Mouse (Mus musculus): ENCODE data around the gene Plcg2.

Plcg2 gene

DNA sequence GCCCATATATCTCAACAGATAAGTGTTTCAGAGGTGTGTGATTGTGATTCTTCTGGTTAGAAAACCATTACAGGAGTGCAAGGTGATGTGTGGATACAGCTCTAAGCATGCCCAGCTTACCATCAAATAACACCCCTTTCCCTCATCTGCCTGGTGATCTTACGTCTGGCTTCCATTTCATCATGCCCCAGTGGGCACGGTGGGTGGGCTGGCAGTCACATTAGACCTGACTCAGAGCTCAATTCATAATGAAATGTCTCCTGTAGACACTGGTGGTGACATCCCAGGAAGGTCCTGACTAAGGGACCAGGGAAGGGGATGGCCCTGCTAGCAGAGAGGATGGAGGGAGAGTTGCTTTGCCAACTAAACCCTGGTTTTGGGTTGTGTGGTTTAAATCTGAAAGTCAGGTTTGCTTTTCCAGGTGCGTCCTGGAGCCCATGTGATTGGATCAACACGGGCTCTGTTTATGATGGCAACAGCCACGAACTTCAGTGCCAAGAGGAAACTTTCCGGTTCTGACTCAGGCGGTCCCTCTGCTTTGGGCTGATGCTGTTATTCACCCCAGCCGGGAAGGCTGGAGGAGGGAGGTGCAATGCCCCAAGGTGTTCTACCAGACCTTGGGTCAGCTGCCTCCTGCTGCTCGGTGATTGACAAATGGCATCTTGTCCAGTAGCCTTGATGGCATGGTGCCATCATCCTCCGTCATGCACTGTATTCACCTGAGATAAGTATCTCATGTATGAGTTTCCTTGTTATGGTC lies 9.7 kb upstream of the Plcg2 start:
- DNase-seq, result no peak

DNA sequence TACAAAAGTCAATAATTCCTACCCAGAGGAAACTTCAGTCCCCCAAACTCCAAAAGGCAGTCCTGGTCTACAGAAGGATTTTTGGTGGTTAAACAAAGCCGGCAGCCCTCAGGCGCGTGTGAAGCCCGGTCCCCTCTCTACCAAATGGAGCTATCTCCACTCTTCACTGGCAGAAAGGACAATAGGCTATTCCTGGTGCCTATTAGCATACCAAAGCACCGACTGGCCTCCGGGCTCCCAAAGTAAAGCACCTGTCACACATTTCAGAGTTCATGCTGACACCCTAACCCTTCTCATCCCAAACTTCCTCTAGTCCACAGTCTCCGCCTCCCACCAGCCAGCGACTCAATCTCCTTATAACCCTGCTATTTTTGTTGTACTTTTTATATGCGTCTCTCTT lies 4.5 kb upstream of the Plcg2 start:
- DNase-seq, result no peak

DNA sequence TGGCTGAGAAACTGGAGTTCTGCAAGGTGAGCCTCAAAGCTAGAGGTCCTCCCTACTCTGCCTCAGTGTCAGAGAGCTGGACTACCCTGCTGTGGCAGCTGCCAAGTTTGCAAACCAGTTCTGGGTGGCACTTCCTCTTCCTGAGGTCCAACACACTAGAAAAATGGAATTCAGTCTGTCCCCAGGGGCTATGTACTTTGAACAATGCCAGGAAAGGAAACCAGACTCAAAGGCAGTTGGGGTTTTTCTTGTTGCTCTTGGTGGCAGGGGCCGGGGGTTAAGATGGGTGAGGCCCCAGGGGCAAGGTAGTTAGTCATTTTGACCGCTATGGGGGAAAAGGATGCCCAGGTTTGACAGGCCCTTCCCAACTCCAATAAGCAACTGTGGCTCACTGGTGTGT lies 3.2 kb upstream of the Plcg2 start:
- DNase-seq, result no peak

DNA sequence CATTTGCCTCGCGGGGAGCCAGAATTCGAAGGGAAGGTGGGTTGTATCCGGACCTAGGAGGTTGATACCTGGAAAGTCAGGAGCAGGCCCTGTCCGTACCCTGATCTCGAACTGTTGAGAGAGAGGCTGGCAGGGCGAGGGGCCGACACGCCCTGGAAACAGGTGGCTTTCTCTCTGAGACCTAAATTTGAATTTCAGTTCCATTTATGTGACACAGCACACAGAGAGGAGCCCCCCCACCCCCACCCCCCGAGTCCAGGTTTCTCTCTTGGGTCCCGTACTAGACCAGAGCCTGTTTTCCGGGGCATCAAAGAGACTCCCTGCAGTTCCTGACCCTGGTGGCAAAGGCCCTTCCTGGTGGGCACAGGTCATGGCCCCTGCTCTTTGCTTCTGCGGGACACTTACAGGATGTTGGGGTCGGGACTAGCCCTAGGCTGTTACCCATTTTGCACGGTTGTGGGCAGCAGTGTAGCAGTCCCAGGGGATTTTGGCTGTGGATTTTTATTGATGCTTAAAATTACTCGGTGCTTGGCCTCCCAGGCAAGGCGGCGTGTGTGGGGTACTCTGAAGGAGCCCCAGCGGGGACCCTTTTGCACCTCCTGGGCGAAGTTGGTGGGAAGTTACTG lies 937 bp downstream of the Plcg2 start:
- DNase-seq, result no peak

DNA sequence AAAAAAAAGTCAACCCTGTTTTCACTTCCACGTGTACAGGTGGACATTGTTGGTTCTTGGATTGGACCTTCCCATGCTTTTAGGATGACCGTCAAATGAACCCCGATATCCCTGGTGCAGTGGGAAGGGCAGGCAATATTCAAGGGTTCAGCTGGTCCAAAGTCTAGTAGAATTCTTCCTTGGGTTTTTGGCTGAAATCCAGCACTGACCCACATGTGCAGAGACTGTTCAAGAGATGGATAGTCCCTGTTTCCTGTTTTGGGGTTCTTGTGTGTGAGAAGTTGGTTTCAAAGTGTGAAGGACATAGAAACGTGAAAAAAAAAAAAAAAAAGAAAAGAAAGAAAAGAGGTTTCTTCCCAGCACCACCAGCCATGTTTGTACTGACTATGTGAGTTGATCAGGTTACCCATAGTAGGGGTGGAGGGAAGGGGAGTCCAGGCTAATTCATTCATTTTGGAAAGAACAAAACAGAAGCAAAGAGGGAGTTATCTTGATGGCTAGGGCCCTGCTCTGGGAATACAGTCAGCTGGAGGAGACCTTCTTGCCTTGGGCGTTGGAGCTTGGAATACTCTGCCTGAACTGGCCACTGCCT lies 2.2 kb downstream of the Plcg2 start:
- peak; percentile 21 to 22 for DNase-seq

DNA sequence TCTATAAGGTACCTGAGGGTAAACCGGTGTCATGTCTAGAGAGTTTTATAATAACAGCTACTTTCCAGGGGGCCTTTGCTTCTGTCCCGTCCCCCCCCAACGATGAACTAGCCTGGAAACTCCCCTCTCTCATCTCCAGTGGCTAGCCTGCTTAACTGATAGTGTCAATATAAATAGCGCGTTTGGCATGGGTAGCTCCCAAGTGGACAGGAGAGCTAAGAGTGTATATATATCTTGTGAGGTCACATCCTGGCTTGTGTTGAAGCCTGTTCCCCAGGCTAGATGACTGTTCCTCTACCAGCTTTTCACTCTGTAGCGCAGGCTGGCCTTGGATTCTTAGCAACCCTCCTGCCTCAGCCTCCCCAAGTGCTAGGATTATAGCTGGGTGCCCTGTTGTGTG lies 3.2 kb downstream of the Plcg2 start:
- no peak for DNase-seq

DNA sequence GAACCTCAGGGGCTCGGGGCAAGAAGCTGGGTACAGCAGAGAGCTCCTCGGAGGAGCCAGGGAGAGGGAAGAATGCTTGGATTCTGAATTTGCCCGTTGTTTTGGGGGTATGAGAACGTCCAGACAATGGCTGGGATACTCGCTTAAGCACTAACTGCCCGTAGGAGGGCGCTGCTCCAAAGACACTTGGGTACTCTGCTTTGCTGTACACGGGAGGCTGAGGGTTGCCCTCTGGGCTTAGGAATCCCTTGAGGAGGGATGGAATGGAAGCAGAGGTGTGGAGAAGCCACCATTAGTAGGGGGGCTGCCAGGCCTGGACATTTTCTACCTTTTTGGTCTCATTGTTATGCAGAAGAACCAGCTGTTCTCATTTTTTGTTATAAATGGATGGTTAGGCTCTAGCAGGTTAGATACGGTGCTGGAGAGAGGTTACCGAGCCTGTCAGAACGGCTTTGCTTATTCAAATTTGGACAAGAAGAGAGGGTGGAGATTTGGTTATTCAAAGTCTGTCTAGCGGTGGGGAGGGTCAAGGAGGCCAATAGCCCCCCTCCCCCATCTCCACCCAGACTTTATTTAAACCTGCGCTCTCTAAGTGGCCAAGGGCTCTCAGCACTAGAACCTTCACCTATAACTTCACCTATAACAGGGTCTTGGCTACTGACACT lies 5.4 kb downstream of the Plcg2 start:
- DNase-seq, result no peak

DNA sequence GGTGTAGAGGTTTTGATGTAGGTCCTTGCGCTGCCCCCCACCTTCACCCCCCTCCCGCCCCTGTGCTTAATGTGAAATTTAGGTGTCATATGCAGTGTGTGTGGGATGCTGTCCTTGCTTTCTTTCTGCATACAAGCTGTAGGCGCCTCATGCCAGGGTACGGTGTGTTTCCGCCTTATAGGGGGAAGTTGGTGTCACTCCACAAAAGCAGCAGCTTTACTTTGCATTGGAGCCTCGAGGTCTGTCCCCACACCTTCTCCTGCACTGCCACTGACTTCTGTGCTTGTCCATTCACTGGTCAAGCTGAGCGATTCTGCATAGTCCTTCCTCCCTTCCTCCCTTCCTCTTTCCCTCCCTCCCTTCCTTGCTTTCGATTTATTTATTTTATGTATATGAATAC lies 9.6 kb downstream of the Plcg2 start:
- DNase-seq, result no peak

DNA sequence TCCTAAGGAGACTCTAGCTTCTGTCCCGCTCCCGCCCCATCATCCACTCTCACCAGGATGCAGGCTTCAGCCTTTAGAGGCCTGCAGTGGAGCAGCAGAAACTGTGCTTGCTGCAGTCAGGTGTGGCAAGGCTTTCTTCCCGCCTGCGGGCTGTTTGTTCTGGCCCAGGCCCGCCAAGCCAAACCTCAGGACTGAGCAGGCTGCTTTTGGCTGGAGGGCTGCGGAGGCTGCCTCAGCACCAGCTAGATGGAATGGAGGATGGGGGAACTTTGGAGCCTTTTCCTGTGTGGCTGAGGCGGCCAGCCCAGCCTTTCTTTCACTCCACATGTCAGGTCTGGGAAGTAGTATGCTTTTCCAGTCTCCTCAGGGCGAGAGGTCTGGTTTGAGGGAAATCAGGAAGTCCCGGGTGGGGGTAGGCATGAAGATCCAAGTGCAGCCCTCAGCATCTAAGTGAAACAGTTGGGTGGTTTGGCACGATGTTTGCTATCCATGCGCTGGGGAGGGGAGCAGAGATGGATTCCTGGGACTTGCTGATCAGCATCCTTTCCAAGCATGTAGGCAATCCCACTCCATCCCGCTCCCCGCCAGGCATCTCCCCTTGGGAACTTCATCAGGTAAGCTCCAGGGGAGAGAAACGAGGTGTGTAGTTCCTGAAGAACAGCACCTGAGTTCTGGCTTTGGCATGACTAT lies 18.9 kb downstream of the Plcg2 start:
- DNase-seq, result peak in 1 of 2 experiments; percentile 17

DNA sequence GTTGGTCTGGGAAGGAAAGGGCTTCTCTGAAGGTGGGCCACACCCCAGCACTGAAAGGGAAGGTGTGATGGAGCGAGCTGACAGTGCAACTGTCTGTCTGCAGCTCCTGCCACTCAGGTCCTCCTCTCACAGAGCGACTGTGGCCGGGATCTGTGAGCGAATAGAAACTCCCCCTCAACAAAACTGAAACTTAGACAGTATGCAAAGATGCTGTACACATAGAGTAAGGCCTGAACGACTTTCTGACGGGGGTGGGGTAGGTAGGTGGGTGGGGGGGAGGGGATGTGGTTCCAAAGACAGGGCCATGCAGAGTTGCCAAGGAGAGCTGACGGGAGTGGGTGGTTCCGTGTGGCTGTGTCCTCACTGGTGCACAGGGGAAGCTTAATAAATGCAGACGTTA lies 19.8 kb downstream of the Plcg2 start:
- no peak for DNase-seq

DNA sequence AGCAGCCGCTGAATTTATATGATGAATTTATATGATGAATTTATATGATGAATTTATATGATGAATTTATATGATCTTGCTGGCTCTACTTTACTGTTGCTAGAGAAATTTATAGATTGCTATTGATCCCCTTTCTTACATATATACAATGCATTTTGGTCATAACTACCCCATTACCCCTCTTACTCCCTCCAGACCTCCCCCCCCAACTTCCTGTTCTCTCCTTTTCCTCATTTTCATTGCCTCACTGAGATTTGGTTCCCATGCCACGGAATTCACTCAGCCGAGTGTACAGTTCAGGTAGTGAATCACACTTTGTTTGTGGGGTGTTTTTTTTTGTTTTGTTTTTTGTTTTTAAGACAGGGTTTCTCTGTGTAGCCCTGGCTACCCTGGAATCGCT lies 20.8 kb downstream of the Plcg2 start:
- no peak for DNase-seq

DNA sequence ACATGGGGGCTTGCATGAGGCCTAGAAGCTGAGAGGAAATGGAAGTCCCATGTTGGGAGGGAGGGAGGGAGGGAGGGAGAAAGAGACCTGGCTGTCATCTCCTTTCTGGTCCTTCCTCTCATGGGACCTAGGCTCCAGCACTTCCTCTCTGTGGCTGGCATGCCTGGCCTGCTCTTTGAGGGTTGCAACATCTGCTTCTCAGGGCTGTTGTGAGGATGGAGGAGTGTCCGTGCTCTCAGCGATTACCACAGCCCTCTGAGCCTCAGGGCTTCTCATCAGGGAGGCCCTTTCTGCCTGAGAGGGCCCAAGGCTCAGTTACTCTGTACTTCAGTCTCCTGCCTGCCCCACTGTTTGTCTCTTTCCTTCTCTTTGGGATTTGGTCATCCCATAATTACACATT lies 28.1 kb downstream of the Plcg2 start:
- DNase-seq, result no peak

DNA sequence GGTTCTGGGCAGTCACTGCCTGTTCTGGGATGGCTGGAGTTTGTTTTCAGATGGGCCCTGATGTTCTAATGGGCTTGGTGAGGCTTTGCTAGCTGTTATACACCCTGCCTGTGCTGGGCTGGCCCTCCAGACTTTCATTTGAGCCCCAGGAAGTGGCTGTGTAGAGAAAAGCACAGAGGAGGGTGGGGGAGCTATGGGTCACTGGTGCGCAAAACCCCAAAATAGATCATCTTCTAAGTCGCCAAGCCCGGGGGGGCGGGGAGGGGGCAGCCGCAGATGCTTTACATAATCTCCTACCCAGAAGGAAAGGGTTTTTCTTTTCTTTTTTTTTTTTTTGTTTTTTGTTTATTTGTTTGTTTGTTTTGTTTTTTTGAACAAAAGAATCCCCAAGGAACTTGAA lies 29.9 kb downstream of the Plcg2 start:
- DNase-seq, result no peak

DNA sequence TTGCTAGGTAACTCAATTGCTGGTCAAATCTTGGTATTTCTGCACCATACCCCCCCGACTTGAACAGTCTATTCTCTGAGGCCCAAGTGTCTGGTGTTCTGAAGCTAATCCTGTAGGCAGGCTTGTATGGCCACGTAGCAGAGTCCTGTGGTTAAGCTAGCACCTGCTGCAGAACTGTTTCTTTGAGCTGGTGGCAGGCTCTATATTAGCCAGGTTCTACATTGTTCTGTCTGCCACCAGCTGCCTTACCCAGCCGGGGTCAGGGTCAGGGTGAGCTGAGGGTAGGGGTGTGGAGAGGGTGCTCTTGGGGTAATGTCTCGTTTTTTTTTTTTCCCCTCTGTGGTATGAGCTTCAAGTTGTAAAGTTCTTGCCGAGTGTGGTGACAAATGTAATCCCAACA lies 31.1 kb downstream of the Plcg2 start:
- DNase-seq, result no peak

DNA sequence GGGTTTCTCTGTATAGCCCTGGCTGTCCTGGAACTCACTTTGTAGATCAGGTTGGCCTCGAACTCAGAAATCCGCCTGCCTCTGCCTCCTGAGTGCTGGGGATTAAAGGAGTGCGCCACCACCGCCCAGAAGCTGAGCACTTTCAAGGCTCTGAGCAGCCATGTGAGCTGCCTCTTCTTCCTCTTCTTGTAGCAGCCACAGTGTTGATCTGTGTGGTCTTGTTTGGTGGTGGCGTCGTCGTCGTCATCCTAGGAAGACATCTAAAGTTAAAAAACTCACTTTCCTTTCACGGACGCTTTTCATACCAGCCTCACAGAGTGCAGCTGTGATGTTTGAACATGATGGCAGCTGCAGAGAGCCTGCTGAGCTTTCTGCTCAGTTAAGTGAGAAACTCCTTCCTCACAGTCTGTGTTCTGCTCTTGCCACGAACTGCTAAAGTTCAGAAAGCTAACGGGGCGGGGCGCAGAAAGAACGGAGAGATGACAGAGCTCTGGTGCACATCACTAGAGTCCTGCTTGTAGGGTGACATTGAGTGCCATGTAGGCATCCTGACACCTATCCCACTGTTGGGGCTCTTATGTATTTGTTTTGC lies 34.4 kb downstream of the Plcg2 start:
- no peak for DNase-seq

DNA sequence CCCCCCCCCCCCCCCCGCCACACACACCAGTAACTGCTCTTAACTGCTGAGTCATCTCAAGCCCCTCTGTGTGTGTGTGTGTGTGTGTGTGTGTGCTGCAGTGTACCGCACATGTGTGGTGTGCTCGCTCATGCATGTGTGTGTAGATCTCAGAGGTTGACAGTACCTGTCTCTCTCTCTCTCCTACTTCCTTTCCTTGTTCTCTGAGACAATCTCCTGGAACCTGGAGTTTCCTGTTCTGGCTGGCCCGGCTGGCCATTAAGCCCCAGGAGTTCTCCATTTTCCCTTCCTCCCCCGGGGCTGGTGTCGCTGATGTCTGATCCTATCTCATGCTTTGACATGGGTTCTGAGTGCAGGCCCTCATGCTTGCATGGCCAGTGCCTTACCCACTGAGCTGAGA lies 38.8 kb downstream of the Plcg2 start:
- DNase-seq, result no peak

DNA sequence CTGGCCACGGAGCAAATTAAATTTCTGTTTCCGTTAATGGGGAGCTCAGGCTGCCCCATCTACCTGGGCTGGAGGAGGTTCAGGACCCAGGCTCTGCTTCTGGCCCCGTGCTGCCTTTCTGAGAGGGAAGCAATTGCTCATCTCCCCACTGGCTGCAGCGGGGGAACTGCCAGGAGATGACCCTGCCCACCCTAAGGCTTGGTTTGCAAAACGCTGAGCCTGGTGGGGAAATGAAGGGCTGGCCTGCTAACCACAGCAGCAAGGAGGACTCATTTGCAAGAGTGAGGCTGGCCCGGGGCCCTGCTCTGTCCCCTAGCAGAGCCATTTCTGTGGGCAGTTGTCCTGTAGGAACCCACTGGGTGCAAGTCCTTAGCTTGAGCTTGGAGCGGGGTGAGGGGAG lies 39.7 kb downstream of the Plcg2 start:
- DNase-seq, result no peak

DNA sequence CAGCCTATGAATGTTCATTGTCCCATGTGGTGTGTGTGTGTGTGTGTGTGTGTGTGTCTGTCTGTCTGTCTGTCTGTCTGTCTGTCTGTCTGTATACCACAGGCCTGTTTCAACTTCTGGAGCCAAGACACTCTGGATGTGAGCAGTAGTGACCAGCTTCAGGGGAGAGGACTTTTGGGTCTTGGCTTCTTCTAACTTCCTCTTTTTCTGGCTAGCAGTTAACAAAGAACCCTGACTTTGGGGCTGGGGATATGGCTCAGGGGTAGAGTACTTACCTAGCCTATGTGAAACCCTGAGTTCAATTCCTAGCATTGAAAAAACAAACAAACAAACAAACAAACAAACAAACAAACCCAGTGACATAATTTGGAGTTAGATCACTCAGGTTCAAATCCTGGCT lies 44.9 kb downstream of the Plcg2 start:
- DNase-seq, result no peak

DNA sequence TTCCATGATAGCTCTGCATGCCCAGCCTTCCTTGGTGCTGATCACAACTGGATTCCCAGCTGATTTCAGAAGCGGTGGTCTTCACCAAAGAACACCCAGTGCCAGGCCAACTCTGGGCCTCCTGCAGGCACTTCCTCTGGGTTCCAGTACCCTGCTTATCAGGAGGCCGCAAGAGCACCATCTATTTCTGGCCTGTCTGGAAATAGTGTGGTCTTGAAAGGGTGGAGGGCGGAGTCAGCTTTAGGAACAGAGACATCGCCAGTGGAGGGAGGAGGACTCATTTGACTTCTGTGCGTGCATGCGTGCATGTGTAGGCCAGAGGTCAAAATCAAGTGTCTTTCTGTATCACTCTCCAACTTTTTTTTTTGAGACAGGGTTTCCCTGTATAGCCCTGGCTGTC lies 45.7 kb downstream of the Plcg2 start:
- DNase-seq, result no peak

DNA sequence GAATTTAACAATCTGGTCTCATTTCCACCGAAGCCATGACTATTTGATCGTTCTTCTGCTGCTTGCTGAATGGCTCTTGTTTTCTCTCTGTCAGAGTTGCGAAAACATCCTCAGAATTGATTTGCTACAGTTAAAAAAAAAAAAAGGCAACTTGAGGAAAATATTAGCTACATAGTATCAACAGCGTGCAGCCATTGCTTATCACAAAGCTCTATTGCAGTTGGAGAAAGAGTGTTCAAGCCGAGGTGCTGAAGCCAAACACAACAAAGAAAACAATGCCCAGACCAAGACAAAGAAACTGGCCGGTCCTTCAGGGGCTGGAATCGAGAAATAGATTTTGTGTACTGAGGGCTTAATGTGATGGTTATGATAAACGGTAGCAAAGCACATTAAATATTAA lies 47.0 kb downstream of the Plcg2 start:
- no peak for DNase-seq

DNA sequence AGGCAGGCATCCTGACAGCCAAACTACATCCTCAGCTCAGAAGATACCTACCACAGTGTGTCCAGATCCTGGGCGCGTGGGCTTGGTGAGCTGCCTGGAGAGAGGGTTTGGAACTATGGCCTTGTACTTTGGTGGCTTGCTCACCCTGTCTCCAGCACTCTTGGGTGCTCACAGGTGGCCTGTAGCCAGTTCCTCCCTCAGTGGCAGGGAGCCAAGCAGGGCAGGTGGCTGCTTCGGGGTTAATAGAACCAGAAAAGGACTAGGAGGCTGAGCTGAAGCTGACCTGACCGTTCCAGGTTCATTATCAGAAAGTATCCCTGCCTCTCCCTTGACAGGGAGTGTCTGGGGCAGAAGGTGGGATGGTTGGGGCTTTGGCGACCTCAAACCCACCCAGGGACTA lies 48.3 kb downstream of the Plcg2 start:
- peak; percentile 87 to 90 for DNase-seq

DNA sequence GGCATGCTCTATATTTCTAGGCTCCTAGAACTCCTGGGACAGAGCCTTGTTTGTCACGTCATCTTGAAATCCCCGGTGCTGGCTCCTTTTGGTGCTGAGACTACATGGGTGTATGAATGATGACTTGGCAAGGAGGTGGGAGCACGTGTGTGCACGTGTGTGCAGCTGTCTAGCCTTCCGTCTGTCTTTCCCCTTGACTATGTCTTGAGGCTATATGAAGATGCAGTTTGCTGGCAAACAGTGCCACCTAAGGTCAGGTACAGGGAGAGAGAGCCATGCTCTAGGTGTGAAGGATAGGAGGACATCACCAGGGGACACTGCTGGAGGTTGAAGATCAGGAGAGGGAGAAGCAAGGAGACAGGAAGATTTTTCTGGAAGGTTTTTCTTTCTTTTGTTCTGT lies 49.9 kb downstream of the Plcg2 start:
- no peak for DNase-seq

DNA sequence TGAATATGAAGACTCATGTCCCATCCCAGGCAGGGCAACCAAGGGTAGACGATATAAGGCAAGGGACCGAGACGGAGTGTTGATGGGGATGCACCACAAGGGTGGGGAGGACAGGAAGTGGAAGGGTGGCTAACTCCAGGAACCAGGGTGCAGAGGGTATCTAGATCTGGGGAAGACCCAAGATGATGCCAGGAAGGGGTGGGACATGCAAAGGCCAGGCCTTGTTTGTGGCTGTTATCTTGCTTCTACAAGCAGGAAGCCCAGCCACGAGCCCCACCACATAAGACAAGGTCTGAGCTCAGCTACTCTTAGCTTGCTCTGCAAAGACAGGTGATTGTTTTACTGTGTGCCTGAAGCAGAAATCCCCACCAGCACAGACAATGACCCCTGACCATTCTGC lies 50.4 kb downstream of the Plcg2 start:
- DNase-seq, result no peak

All from kidney, postnatal 36 days (tissue).